Mouse (Mus musculus) NIH3T3 (cell line): ENCODE measurements at regions not wholly inside any gene's neighbourhood (a gene's known extent, or its start where the extent isn't known, plus 50 kb on each side); places are given as distances from the start of the nearest gene placed in this dataset.
"Not testable (repeated sequence)": the region's sequence is repeated elsewhere in the genome, so short reads cannot be mapped to it uniquely, and the experiment has no call there.

Experiments
- DNase-seq: peaks from one replicate; pipeline ENCODE4 v3.0.0-alpha.2; 2012; ENCODE audit warnings: low read depth

DNA sequence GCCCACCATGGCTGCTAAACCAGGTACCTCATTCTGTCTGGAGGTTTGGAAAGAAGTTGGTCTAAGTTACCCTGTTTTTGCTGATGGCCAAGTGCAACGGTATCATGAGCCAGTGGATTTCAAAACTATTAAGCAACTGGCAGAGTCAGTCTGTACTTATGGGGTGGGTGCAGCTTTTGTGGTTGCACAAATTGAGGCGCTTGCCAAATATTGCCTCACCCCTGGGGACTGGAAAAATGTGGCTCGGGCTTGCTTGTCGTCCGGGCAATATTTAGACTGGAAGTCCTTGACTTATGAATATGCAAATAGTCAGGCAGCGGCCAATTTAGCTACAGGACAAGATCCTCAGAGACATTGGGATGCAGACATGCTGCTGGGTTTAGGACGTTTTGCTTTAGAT is 110.2 kb downstream of the Olfr164 start:
- DNase-seq, result peak; percentile 34

DNA sequence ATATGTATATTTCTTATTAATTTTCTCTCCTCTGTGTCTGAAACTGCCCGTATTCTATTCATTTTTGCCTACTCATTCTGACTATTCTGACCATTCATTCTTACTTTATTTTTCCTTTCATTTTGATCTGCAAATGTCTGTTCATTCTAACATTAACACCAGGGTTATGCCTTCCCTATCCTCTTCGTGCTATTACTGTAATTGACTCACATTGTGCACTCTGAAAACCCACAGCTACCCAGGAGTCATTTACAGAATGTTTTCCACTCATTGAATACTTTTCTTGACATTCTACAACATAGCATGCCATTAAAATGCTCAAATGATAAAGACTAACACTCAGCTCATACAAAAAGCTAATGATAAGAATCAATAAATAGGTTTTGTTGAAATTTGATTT is 112.9 kb downstream of the Olfr164 start:
- DNase-seq, result no peak

DNA sequence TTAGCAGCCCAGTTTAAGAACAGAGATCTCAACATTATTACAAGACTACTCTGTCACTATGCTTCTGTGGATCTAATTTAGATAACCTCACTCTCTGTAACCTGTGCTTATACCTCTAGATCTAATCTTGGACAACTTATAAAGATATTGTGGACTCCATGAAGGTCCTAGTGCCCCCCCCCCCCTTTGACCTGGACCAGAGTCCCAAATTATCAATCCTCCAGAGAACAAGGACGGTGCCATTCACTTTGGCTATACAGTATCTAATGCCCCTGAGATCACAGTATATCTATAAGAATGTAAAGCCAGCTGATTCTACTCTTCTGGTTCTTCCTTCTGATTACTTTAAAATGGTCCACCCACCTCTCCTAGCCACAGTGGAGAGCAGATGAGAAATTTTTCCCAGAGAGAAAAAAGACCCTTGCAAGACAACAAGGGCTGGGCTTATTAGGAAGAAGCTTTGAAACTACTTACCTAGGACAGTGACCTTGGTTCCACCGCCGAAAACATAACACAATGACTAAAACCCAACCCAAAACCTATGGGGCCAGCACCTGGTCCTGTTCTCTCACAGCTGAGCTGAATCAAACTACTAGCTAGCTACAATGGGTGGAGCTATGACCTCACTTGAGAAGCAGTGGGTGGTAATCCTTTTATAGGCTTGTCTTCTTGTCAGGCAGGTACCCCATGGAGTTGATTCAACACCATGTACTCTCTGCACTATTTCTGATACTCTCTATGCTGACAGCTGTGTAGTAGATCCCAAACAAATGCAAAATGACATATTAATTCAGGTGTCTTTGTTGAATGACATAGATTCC is 113.9 kb downstream of the Olfr164 start:
- no peak for DNase-seq

DNA sequence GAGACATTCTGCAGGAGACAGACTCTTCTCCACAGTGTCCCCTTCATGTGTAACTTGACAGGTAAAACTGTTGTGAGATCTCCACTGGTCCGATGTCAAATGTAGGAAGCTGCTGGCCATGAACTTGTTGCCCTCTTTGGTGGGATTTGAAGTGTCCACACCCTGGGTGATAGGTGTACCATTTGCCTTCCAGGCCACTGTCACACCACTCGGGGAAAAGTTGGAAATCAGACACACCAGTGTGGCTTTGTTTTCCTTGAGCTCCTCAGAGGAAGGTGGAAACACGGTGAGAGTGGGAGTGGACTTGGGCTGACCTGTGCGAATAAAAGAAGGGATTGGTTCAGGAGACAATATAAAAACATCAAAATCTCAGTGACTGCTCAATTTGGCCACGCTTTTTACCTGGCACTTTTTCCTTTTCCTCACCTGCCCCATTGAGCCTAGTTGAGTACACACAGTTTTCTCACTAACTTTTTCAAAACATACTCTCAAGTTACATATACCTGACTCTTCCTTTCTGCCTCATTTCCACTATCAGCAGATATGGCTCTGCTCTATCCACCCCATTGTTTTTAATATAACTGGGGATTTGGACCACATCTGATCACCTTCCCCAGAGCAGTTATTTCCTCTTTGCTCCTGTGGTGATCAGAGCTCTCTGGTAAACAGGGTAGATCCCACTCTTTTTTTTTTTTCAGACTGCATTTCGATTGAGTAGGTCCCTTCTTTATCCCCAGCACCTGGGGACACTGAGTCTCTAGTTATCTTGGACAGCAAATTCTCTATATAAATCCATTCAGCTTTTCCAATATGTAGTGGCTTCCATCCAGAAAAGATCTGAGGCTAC is 115.1 kb downstream of the Olfr164 start:
- DNase-seq, result no peak

DNA sequence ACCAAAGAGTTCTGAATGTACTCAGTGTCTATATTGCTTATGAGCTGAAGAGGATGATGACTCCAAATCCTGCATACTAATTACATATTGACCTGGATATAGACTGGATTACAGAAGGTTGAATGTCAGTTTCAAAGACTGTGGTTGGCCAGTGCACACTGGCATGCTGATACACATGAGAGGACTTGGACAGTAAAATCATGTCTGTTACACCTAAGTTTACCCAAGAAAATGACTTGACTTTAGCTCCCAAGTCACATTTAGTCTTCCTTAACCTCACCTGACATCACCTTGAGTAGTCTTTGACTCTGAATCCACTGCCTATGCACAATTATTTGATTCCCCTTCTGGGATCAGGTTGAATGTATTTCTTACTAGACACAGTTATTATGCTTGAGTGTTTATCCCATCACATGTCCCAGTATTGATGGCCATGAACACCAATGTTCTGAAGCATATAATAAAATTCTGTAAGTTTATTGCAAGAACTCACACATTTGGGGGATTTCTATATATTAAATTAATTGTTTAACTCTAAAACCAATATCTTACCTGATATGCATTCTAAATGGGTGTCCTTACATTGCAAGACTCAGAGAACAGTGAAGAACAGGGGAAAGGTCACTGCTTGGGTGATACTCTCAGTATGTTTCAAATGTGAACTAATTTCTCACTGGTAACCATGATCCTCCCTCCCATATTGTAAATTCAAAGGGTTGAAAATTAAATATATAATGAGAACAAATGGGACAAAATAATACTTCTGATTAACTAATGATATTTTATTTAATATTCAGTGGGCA is 116.0 kb downstream of the Olfr164 start:
- DNase-seq, result no peak

DNA sequence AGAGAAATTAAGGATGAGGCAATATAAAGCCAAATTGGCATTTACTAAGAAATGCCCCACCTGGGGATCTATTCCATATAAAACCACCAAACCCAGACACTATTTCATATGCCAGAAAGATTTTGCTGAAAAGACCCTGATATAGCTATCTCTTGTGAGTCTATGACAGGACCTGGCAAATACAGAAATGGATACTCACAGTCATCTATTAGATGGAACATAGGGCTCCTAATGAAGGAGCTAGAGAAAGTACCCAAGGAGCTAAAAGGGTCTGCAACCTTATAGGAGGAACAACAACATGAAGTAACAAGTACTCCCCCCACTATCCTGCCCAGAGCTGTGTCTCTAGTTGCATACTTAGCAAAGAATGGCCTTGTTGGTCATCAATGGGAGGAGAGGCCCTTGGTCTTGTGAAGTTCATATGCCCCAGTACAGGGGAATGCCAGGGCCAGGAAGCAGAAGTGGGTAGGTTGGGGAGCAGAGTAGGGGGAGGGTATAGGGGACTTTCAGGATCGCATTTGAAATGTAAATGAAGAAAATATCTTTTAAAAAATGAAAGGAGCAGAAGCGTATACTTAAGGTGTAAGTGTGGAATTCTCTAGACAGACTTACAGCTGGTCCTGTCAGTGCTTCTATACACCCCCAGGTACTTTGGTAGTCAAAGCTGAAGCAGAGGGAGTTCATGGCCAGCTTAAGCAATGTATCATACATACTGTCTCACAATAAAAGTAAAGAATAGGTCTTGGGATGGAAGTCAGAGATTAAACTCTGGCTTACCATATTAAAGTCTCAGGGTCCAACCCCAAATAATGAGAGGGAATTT is 128.2 kb downstream of the Olfr164 start:
- no peak for DNase-seq

DNA sequence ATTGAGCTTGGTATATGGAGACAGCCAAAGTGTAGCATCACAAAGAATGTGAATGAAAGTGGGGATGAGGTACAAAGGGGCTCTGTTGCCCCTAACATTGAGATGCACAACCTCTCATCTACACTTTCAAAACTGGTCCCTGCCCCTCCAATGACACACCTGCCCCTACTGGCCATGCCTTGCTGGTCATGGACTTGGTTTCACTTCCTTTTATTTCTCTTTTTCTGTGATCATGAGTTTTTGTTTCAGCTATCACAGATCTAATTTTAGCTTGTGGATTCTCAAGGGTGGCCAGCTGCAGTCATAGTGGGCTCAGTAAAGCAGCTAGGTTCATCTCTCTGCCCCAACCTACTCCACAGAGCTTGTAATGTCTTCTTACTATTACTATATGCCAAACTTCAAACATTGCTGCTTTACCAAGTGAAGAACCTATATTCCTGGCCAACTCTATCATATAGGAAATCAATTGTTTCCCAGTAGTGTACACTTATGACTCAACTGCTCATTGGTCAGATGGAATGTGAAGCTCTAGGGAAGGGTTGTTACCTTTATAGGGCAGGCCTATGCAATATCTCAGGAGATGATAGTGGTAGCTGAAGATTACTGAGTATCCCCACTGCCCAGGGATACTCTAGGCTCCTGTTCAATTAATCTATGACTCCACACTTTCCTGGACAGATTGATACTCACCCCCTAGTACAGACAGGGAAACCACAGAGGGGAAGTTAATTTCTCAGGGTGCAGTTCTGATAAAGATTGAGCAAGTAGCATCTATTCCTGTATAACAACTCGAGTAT is 134.5 kb downstream of the Olfr164 start:
- no peak for DNase-seq

DNA sequence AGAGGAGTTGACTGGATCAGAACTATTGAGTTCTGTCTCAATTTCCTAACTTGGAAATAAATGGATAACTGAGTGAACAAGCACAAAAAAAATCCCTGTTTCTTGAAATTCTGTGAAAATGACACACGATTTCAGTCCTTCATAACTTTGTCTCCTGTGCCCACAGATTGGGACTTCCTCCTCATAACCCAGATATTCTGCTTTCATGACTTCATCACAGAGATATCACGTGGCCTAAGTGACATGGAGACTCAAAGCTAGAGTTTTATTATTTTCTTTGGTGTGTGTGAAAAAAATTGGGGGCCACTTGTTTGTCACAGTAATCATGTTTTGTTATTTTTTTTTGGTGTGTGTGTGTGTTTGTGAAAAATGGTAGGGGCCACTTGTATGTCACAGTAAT is 160.8 kb downstream of the Olfr164 start:
- DNase-seq, result no peak

DNA sequence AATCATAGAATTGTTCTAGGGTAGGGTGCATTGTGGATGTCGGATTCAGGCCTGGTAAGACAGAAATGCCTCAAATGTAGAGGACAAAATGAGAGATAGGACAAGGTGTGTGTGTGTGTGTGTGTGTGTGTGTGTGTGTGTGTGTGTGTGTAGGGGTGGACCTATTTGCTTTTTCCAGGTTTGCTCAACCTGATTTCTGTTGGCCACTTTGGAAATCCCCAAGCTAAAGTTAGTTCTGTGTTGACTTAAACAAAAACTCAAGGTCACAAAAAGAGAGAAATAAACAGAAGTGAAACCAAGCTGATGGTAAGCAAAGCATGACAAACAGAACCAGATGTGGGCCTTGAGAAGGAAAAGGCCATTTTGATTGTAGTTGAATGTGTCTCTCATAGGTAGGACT is 161.4 kb downstream of the Olfr164 start:
- DNase-seq, result not testable (repeated sequence)

DNA sequence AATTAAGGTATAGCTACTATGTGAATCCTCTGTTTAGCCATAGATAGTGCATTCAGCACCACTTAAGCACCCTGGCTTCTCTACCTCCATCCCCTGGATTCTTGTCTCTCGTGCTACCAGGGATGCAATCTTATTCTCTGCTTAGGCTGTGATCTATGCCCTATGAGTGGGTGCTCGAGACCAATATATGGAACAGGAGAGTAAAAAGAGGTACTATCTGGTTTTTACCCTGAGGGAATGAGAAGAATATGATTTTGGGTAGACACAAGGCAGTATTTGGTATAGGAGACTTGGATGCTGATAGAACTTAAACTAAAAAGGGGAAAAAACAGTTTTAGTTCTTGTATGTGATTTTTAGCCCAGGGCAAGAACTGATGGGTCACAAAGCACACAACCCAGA is 162.8 kb downstream of the Olfr164 start:
- no peak for DNase-seq

DNA sequence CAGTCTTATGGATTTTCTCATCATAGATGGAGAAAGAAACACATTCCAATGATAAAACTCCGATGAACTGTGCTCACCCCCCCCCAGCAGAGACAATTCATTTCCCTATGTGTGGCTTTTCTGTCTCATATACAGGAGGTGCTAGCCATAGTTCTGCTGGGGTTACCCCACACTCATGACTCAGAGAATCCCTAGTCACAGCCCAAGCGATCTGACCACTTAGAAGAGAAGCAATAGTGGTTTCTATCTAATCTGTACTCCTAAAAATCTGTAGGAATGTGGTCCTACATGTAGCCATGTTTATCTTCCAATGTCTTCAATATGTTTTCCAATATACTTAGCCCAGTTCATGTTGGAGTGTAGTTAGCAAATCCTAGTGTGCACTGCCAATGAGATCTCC is 163.3 kb downstream of the Olfr164 start:
- DNase-seq, result no peak

DNA sequence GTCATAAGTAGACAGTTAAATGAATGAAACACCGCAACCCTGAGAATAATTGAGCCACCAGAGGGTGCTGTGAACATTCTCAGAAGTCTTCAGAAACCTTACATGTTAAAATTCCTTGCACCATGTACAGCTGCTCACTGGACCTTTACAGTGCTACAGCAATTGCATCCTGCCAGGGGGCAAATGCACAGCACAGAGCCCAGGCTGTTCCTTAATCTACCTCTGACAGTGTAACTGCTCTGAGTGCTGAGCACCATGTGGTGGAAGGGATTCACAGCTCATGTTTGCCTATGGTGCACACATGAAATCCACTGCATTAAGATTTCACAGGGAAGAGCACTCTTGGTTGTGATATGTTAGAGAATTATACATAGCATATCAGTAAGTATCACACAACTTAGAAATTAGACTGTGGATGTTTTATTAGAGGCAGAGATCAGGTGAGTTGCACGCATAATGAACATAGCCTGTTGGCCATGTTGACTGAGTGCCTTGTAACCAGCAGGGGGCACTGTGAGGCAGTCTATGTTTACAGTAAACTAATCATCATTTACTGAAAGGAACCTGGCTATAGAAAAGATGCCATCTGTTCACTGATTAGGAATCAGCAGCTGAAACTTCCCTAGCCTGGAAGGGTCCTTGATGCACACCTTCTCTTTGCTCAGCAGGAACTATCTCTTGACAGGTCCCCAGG is 167.4 kb downstream of the Olfr164 start:
- DNase-seq, result peak; percentile 13
